Mouse (Mus musculus): Measurements from ENCODE around the gene Rtn4r.

DNA sequence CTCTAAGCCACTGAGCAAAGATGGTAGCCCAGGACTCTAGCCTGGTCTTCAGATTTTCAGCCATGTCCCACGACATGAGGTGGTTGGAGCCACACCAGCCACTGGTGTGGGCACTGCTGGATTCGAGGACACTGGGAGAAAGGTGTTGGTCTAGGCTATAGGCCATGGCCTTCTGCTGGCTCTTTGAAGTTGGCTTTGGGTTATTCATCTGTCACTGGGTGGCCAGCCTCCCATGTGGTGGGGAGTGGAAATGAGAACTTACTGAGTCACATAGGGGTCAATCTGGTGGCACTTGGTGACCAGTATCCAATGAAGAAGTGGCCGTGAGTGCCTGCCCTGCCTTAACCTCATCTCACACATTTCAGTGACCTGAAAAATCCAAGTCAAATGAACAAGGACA lies 1.2 kb upstream of the Rtn4r start:
- TF ChIP-seq POLR2A (IDR thresholded peaks at IDR 0.05; ENCODE audit: control insufficient read depth in 1 of 2, insufficient read depth in 1 of 2, low read depth in 1 of 2, low read length in 2 of 2, poor library complexity in 1 of 2): no peak
- no peak for TF ChIP-seq CTCF (IDR thresholded peaks at IDR 0.05 in 2 of 3, conservative IDR thresholded peaks at IDR 0.05 in 1 of 3; ENCODE audit: control insufficient read depth in 1 of 3, insufficient read depth in 1 of 3, low read depth in 2 of 3, low read length in 3 of 3, poor library complexity in 1 of 3, severe bottlenecking in 1 of 3)
- TF ChIP-seq BHLHE40 (IDR thresholded peaks at IDR 0.05; ENCODE audit: borderline replicate concordance, low read depth, low read length): no peak
- TF ChIP-seq MEF2A (IDR thresholded peaks at IDR 0.05; ENCODE audit: extremely low read depth, insufficient replicate concordance, low read depth, low read length, poor library complexity, severe bottlenecking): no peak
- TF ChIP-seq ELF1 (IDR thresholded peaks at IDR 0.05; ENCODE audit: low read depth, low read length): no peak
- no peak for TF ChIP-seq ZNF384 (IDR thresholded peaks at IDR 0.05; ENCODE audit: low read depth, low read length)
- no peak for TF ChIP-seq GATA1 (IDR thresholded peaks at IDR 0.05; ENCODE audit: low read depth, low read length)
- no peak for TF ChIP-seq ZMIZ1 (IDR thresholded peaks at IDR 0.05; ENCODE audit: low read depth, low read length)
- TF ChIP-seq EP300 (IDR thresholded peaks at IDR 0.05; ENCODE audit: low read depth in 1 of 2, low read length in 2 of 2): no peak
- TF ChIP-seq SIN3A (IDR thresholded peaks at IDR 0.05; ENCODE audit: low read length): no peak
- TF ChIP-seq ZKSCAN1 (IDR thresholded peaks at IDR 0.05; ENCODE audit: low read depth, low read length): no peak
